Mouse (Mus musculus) hindbrain, embryonic 14.5 days (tissue): Measurements from ENCODE around the gene Anks3. TPM values are rescaled to one million over a fixed set of nuclear protein-coding genes. Genes with fewer than 3 reads are reported as not detected.

Experiments used
- ATAC-seq: fragments of 200-750 bp; cut with Nextera tagmentation; 2 replicates; pipeline ENCODE4 v1.8.0; 2017; ENCODE audit warnings: moderate number of reproducible peaks, mild to moderate bottlenecking, moderate TSS enrichment, moderate library complexity; ENCODE audit not compliant: low FRiP score
- DNase-seq: peaks from one replicate; pipeline ENCODE4 v3.0.0-alpha.2; 2015; ENCODE audit warnings: low spot score
- H3K27ac ChIP-seq: fragments of 300-500 bp; sonication (generic); 2 replicates; pipeline ENCODE4 v1.5.1; 2014; ENCODE audit warnings: mild to moderate bottlenecking, moderate library complexity
- H3K27me3 ChIP-seq: fragments of 300-500 bp; sonication (generic); 2 replicates; pipeline ENCODE4 v1.6.1; 2014; ENCODE audit warnings: mild to moderate bottlenecking, low read length, mixed read lengths; ENCODE audit not compliant: control insufficient read depth, insufficient read depth
- H3K36me3 ChIP-seq: fragments of 300-500 bp; sonication (generic); replicated peaks from 2 replicates; pipeline ENCODE4 v1.6.1; 2014; ENCODE audit not compliant: control insufficient read depth, insufficient read depth
- H3K4me1 ChIP-seq: fragments of 300-500 bp; sonication (generic); replicated peaks from 2 replicates; pipeline ENCODE4 v1.6.1; 2014; ENCODE audit warnings: antibody characterized with exemption, low read length, mixed read lengths; ENCODE audit not compliant: control insufficient read depth, insufficient read depth
- H3K4me2 ChIP-seq: fragments of 300-500 bp; sonication (generic); replicated peaks from 2 replicates; pipeline ENCODE4 v1.6.1; 2014; ENCODE audit warnings: mild to moderate bottlenecking, moderate library complexity
- H3K4me3 ChIP-seq: fragments of 300-500 bp; sonication (generic); replicated peaks from 2 replicates; pipeline ENCODE4 v1.5.1; 2014; ENCODE audit warnings: mild to moderate bottlenecking, low read length
- H3K9ac ChIP-seq: fragments of 300-500 bp; sonication (generic); 2 replicates; pipeline ENCODE4 v1.6.1; 2014
- H3K9me3 ChIP-seq: fragments of 300-500 bp; sonication (generic); 2 replicates; pipeline ENCODE4 v1.6.1; 2016; ENCODE audit warnings: low read length; ENCODE audit not compliant: control insufficient read depth
- WGBS: fragments of 180-500 bp; shearing (Covaris S2); extraction: QIAGEN DNeasy Blood & Tissue Kit; methylation state at CpG from one replicate; pipeline ENCODE4 v1.1.7; 2014; 5-methylcytosine and 5-hydroxymethylcytosine counted together
- polyA plus RNA-seq: library from polyadenylated mRNA; unstranded; fragments of >200 nt; fragmentation: Nextera tagmentation; extraction: Ambion mirVana; gene quantifications from 2 replicates; pipeline ENCODE4 v1.2.1, GENCODE M21; 2014

Gene Anks3
- polyA plus RNA-seq, 1 experiment from 2014 or later = 55.9 TPM

DNA sequence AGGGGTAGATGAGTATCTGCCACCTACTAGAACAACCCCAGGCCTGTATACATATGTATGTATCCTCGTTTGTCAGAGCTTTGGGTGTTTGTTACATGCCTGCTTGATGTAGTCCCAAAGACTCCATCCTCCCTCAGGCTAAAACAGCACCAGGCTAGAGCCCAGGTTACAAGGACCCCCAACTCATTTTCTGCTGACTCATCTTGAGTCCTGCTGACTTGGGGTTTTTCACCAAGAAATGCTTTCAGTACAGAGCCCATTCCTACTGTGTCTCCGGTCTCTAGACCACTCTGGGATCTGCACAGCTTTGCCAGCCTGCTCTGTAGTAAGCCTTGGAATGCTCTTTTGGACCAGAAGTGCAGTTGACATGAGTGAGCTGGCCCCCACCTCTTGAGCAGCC lies 47.4 kb downstream of the Anks3 start:
- Histone ChIP-seq H3K27me3 (no peaks in the 10 kb centered on the region), H3K27ac (no peak overlapping the region), H3K9me3 (no peaks in the 10 kb centered on the region), H3K4me3 (no peak overlapping the region), H3K36me3 (peaks cover 86% of the 10 kb centered on the region), H3K4me2 (no peak overlapping the region), H3K4me1 (no peaks in the 10 kb centered on the region), H3K9ac (no peak overlapping the region)
- no peak for ATAC-seq
- WGBS = 94% methylated on average over 2 of the region's 2 CpGs
- DNase-seq = no peak

DNA sequence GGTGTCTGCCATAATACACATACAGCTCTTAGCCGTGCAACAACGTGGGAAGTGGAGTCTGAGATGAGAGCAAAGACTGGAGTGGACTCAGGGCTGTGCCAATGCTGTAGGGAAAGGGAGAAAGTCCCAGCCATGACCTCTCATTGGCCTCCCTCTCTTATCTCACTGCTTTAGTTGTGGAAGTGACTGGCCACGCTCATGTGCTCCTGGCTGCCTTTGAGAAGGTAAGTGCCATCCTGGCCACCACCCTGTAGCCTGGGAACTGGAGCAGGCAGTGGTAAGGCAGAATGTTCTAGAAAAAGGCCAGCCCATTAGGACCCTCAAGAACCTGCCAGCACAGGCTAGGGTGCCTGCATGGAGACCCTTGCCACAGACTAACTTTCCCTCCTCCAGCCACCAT lies 48.1 kb downstream of the Anks3 start:
- DNase-seq (no peak), ATAC-seq (no peak)
- no peak overlapping the region for H3K9ac ChIP-seq
- no peak overlapping the region for H3K4me3 ChIP-seq
- H3K27ac ChIP-seq = no peak overlapping the region
- no peaks in the 10 kb centered on the region for H3K4me1 ChIP-seq
- H3K27me3 ChIP-seq = no peaks in the 10 kb centered on the region
- H3K9me3 ChIP-seq = no peaks in the 10 kb centered on the region
- H3K4me2 ChIP-seq = no peak overlapping the region
- peaks cover 86% of the 10 kb centered on the region for H3K36me3 ChIP-seq
- 98% methylated on average over 3 of the region's 3 CpGs for WGBS

DNA sequence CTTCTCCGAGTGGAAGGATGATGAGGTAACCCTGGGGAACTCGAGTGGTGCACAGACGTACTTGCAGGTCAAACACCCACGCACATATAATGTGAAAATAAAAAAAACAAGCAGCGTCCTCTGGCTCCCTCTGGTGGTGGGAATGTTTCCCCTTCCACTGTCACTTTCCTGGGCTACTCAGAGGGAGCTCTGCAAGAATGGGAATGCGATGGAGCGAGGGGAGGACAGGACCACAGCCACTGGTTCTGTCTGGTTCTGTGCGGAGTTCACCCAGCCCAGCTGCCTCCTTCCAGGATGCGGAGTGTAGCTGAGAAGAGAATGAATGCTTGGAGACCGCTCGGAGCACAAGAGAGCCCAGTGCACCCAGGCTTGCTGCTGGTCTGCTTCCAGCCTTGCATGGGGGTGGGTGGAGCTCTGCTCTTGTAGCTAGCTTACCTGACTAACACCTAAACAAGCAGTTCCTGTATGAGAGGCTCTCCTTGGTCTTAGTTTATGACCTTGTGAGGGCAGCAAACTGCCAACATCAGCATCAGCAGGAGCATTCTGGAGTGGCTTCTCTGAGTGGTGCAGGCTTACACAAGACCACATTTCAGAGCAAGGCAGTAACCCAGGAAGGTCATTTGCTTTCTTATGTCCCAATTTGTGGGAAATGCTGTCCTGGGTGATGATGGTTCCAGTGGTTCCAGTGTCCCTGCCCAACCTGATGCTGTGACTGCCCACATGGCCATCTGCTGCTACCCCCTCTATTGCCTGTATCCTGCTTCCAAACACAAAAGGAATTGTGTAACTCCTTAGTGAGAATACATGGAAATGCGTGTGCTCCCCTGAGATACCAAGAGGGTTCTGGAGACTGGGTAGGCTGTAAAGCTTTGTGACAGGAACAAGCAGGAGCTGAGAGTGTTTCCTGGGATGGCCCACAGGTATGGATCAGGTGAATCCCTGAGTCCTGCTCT lies 49.9 kb downstream of the Anks3 start:
- Histone ChIP-seq H3K4me1 (no peaks in the 10 kb centered on the region), H3K9ac (no peak overlapping the region)
- WGBS = 36% methylated on average over 12 of the region's 12 CpGs

DNA sequence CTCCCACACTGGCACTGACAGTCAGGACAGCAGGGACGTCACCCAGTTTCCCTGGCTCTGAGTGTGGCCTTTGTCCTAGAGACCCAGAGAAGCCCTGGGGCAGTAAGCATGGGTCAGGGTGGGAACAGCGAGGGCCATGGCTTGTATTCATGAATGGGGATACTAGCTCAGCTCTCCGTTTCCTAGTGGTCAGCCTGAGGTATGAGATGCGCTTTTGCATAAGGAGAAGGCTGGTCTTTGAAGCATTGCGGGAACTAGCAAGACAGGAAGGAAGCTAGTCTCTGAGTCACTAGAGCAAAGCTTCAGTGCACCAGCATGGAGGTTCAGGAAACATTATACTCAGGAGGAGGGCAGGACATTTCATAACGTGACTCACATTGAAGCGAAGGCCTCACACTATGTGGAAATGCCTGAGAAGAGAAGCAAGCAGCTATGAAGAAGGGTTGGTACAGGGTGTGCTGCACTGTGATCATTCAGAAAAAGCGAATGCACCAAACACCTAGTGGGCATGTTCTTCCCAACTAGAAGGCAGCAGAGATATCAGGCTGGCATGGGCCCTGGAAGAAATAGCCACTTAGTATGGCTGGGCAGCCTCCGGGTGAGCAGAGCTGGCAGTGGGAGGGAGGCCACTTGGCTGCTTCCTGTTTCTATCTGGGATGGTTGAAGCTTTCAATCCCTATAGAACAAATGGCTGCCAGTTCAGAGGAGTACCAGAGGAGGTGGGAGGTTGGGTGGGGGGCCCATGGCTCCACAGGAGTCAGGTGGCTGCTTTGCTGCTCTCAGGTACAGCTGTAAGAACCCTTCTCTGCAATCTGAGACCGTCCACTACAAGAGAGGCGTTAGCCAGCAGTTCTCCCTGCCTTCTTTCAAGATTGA lies 50.9 kb downstream of the Anks3 start:
- peaks cover 84% of the 10 kb centered on the region for H3K36me3 ChIP-seq
- ATAC-seq (no peak), DNase-seq (no peak)
- H3K4me2 ChIP-seq = no peak overlapping the region
- no peaks in the 10 kb centered on the region for H3K9me3 ChIP-seq
- H3K27me3 ChIP-seq = no peaks in the 10 kb centered on the region
- H3K4me3 ChIP-seq = no peak overlapping the region
- H3K9ac ChIP-seq = no peak overlapping the region
- H3K4me1 ChIP-seq = no peaks in the 10 kb centered on the region
- no peak overlapping the region for H3K27ac ChIP-seq
- WGBS = 77% methylated on average over 11 of the region's 11 CpGs

More for the DNA sequence above, 49.9 kb downstream of the Anks3 start:
- Histone ChIP-seq H3K27ac (no peak overlapping the region), H3K27me3 (no peaks in the 10 kb centered on the region), H3K4me3 (no peak overlapping the region), H3K9me3 (no peaks in the 10 kb centered on the region), H3K36me3 (peaks cover 86% of the 10 kb centered on the region), H3K4me2 (no peak overlapping the region)
- ATAC-seq (0 out of 2 replicates have a peak, but pooled peaks have one; percentile 29), DNase-seq (peak; percentile 79)

DNA sequence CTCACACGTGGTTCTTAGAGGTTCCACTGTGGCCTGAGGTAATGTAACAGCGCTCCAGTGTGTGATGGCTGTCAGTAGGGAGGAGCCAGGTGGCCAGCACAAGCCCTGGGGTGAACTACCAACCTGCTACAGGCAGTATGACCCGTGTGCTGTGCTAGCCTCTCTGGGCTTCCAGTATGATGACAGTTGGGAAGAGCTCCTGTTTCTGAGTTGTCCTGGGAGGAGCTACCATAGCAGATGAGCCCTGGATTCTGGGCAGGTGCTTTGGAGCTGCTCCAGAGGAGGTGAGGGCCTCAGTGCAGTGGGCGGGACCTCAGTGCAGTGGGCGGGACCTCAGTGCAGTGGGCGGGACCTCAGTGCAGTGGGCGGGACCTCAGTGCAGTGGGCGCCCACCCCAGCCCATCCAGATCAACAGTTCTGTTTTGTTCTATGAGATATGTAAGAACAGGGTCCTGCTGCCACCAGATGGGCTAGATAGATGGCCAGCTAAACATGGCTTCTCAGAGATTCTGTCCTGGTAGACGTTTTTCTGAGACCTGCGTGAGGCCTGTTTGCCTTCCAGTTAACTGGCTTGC lies 51.8 kb downstream of the Anks3 start:
- Histone ChIP-seq H3K36me3 (peaks cover 78% of the 10 kb centered on the region), H3K4me2 (no peak overlapping the region), H3K9ac (no peak overlapping the region), H3K27ac (no peak overlapping the region), H3K4me3 (no peak overlapping the region), H3K4me1 (no peaks in the 10 kb centered on the region), H3K27me3 (no peaks in the 10 kb centered on the region), H3K9me3 (no peaks in the 10 kb centered on the region)
- 80% methylated on average over 10 of the region's 10 CpGs for WGBS
- ATAC-seq (no peak), DNase-seq (no peak)

DNA sequence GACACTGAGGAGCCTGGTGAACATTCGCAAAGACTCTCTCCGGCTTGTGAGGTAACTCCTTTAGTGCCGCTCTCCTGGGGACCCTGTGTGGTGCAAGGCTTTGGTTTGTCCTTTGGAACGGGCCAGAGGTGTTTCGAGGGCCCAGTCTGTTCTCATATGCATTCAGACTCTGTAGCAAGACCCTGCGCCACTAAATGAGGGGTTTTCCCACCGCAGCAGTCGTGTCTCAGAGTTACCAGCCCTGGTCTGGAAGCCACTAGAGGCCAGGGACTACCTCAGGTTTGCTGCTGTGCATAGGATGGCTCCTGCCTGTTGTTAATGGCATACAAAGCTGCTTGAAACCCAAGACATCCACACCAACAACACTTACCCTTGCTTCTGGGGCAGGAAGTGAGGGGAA lies 53.2 kb downstream of the Anks3 start:
- H3K27me3 ChIP-seq = no peaks in the 10 kb centered on the region
- no peak overlapping the region for H3K27ac ChIP-seq
- WGBS = 97% methylated on average over 8 of the region's 8 CpGs
- H3K36me3 ChIP-seq = peaks cover 64% of the 10 kb centered on the region
- H3K9ac ChIP-seq = no peak overlapping the region
- DNase-seq (no peak), ATAC-seq (no peak)
- no peak overlapping the region for H3K4me3 ChIP-seq
- no peak overlapping the region for H3K4me2 ChIP-seq
- no peaks in the 10 kb centered on the region for H3K4me1 ChIP-seq
- H3K9me3 ChIP-seq = no peaks in the 10 kb centered on the region

DNA sequence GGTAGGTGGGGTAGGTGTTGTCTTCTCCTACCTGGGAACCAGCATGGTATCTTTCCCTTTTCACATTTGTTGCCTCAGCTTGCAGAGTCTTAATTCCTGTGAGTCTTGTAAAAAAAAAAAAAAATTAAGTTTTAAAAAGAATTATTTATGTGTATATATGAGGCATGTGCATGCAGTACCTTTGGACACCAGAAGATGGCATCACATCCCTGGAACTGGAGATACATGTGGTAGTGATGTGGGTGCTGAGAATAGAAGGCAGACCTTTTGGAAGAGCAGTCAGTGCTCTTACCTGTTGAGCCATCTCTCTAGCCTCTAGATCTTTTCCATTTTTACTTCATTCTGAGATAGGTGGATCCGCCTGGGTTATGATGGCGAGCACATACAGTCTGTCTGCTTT lies 54.3 kb downstream of the Anks3 start:
- Histone ChIP-seq H3K4me3 (no peak overlapping the region), H3K4me1 (no peaks in the 10 kb centered on the region), H3K4me2 (no peak overlapping the region), H3K9ac (no peak overlapping the region), H3K27me3 (no peaks in the 10 kb centered on the region), H3K36me3 (peaks cover 56% of the 10 kb centered on the region), H3K27ac (no peak overlapping the region), H3K9me3 (no peaks in the 10 kb centered on the region)
- no peak for DNase-seq
- 97% methylated on average over 2 of the region's 2 CpGs for WGBS
- ATAC-seq = no peak

DNA sequence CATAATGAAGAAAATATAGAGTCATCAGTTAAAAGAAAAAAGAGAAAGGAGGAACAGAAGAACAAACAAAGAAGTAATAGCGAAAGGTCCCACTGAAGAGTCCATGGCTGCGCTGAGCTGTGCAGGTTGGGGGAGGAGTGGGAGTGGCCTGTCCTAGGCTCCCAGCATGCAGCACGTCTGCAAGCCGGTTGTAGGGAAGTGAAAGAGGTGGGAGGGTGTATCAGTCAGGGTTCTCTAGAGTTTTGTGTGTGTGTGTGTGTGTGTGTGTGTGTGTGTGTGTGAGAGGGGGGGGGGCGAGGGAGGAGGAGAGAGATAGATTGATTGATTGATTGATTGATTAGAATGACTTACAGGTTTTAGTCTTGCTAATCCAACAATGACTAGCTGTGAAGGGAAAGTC lies 56.0 kb downstream of the Anks3 start:
- DNase-seq = no peak
- H3K36me3 ChIP-seq = peaks cover 42% of the 10 kb centered on the region

DNA sequence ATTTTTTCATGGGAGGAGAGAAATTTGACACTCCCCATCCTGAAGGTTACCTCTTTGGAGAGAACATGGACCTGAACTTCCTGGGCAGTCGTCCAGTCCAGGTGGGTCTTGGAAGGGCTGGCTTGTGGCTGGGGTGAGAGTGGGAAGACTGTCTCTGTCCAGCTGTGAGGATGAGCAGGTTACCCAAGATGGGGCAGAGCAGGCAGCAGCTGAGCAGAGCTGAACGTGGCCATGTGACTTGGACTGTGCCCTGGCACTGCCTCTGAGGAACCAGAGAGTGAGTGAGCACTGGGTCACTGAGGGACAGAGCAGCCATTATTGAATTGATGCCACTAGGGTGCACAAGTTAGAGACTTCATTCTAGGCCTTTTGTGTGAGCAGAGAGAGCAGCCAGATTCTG lies 56.6 kb downstream of the Anks3 start:
- no peaks in the 10 kb centered on the region for H3K27me3 ChIP-seq
- H3K9ac ChIP-seq = no peak overlapping the region
- no peak overlapping the region for H3K27ac ChIP-seq
- H3K4me2 ChIP-seq = no peak overlapping the region
- no peak overlapping the region for H3K4me3 ChIP-seq
- DNase-seq = no peak
- ATAC-seq = no peak
- peaks cover 36% of the 10 kb centered on the region for H3K36me3 ChIP-seq
- 85% methylated on average over 2 of the region's 2 CpGs for WGBS
- no peaks in the 10 kb centered on the region for H3K9me3 ChIP-seq
- H3K4me1 ChIP-seq = no peaks in the 10 kb centered on the region

More for the DNA sequence above, 56.0 kb downstream of the Anks3 start:
- no peaks in the 10 kb centered on the region for H3K9me3 ChIP-seq
- no peaks in the 10 kb centered on the region for H3K27me3 ChIP-seq
- H3K4me2 ChIP-seq = no peak overlapping the region
- WGBS = 38% methylated on average over 4 of the region's 5 CpGs
- no peak overlapping the region for H3K4me3 ChIP-seq
- ATAC-seq = no peak
- no peaks in the 10 kb centered on the region for H3K4me1 ChIP-seq
- H3K27ac ChIP-seq = no peak overlapping the region
- no peak overlapping the region for H3K9ac ChIP-seq
